Mouse (Mus musculus): ENCODE measurements around the gene Dbnl.

The Dbnl gene

GRCm38 (mm10) chr11:5837251-5838246, 49.3 kb downstream of the Dbnl start, which contains the start of gene Polm:
Polm (minus strand) TSS chr11:5838016.
- peak; percentile 74 to 90 for DNase-seq (ENCODE audit: low spot score in 2 of 2)

- no peak for DNase-seq (ENCODE audit: low spot score in 2 of 2)
Measured at GRCm38 (mm10) chr11:5840346-5840745, 52.1 kb downstream of the Dbnl start.

GRCm38 (mm10) chr11:5841751-5842150, 53.5 kb downstream of the Dbnl start:
- DNase-seq (ENCODE audit: low spot score in 2 of 2) = no peak

GRCm38 (mm10) chr11:5843131-5843530, 54.8 kb downstream of the Dbnl start:
- no peak for DNase-seq (ENCODE audit: low spot score in 2 of 2)

- DNase-seq (ENCODE audit: low spot score in 2 of 2) = no peak
Measured at GRCm38 (mm10) chr11:5846639-5847345, 58.5 kb downstream of the Dbnl start.

- peak in 1 of 2 experiments; percentile 70 for DNase-seq (ENCODE audit: low spot score in 2 of 2)
Measured at GRCm38 (mm10) chr11:5848741-5849140, 60.5 kb downstream of the Dbnl start.

- no peak for DNase-seq (ENCODE audit: low spot score in 2 of 2)
Measured at GRCm38 (mm10) chr11:5849316-5849715, 61.0 kb downstream of the Dbnl start.

GRCm38 (mm10) chr11:5850452-5850851, 62.2 kb downstream of the Dbnl start:
- no peak for DNase-seq (ENCODE audit: low spot score in 2 of 2)
